Mouse (Mus musculus) adipocyte (in vitro differentiated cells): ENCODE data around the gene Ahcyl1.
"Not testable (repeated sequence)": the region's sequence is repeated elsewhere in the genome, so short reads cannot be mapped to it uniquely, and the experiment has no call there.

Source experiments
- DNase-seq: peaks from one replicate; pipeline ENCODE4 v3.0.0-alpha.2; 2016; ENCODE audit warnings: low spot score

The Ahcyl1 gene

DNA sequence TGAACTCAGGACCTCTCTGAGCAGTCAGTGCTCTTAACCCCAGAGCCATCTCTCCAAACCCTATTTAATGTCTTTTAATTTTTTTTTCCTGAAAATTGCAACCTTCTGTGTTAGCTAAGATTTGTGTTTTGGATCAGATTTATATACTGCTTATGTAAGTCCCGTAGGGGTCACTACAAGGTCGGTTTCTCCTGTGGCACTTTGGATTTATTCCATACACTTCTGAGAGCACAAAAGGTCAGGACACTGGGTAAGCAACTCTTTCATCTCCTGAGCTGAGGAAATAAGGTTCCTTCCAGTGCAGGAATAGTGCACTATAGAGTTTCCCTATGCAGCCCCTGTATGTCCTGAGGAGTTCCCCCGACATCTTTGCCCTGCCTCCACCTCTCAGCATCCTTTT lies 40.9 kb downstream of the Ahcyl1 start:
- DNase-seq: no peak

DNA sequence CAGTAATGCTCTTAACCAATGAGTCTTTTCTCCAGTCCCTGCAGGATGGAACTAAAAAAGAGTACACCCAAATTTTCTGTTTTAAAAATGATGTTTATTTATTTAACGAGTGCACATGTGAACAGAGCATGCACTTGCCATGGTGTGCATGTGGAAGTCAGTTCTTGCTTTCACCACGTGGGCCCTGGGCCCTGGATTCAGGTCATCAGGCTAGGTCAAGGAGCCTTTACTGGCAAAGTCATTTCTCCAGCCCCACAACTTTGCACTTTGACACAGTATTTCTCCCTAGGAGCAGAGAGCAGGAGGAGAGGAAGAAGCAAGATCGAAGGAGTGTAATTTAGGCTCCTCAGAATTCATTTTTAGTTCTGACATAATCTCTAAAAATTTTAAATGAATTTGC lies 41.5 kb downstream of the Ahcyl1 start:
- DNase-seq: no peak

DNA sequence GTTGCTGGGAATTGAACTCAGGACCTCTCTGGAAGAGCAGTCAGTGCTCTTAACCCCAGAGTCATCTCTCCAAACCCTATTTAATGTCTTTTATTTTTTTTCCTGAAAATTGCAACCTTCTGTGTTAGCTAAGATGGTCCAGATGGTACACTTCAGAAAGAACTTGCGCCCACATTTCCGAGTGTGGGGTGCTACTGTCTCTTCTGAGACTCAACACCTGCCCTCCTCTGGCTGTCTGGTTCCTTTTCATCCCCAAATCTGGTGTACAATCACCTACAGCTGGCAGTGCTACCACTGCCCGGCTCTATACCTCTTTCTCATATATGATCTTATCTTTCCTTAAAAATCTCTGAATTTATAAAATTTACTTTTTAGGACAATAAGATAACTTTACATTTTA lies 43.4 kb downstream of the Ahcyl1 start:
- no peak for DNase-seq

DNA sequence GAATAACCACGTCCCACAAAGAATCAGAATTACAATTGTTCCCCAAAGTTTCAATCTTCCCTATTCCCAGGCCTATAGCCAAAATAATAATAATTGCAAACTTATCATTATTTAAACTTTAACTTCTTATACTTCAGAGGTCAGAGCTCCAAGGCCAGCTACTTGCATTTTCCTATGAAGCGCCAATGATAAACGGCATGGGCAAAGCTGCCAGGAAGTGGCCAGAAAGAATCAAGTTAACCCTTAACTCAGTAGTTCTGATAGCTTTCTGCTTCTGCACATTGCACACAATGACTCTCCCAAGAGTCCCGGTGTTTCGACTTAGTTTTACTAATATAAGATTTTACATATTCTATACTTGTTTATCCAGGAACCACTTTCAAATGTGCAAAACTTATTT lies 46.1 kb downstream of the Ahcyl1 start:
- not testable (repeated sequence) for DNase-seq

DNA sequence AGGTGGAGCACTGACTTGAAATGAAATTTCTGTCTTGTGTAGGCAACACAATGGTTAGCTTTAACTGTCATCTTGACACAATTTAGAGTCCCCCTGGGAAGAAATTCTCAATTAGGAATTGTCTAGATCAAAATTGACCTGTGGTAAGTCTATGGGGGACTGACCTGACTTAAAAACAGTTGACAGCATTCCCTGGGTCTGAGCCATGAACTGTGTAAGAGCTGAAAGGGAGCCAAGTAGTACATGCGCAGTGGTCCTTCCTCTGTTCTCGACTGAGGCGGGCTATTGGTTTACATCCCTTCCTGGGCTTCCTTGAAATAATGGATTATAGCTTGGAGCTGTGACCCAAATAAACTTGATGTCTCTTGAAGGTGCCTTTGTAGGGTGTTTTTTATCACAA lies 49.4 kb downstream of the Ahcyl1 start:
- DNase-seq: no peak

DNA sequence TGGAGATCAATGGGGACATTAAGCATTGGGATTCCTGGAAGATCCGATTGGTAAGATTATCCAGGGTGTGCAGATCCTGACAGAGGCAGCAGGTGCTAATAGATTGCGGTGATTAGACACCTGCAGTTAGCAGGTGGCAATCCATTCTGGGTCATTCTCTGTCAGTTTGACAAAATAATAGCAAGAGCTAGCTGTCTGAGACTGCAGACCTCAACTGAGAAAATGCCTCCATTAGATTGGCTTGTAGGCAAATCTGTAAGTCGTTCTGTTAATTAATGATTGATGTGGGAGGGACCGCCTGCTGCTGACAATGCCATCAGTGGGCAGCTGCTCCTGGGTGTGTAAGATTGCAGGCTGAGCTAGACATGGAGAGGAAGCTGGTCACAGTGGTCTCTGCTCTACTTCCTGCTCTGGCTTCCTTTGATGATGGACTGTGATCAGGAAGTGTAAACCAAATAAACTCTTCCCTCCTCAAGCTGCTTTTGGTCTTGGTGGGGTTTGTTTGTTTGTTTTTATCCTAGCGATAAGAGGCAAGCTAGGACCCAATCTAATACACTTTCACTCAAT lies 58.7 kb downstream of the Ahcyl1 start:
- no peak for DNase-seq

DNA sequence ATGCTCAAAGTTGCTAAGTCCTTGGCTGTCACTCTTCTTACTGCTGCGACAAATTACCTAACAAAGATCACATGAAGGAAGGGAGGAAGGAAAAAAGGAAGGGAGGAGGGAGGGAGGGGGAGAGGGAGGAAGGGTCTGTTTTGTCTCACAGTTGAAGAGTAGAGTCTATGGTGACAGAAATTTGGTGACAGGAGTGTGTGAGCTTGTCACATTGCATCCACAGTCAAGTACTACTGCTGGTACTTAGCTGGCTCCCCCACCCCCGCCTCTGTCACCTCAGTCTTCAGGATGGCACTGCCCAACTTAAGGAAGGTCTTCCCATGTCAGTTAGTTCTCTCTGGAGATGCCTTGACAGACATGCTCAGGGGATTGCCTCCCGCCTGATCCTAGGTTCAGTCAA lies 60.1 kb downstream of the Ahcyl1 start:
- no peak for DNase-seq

DNA sequence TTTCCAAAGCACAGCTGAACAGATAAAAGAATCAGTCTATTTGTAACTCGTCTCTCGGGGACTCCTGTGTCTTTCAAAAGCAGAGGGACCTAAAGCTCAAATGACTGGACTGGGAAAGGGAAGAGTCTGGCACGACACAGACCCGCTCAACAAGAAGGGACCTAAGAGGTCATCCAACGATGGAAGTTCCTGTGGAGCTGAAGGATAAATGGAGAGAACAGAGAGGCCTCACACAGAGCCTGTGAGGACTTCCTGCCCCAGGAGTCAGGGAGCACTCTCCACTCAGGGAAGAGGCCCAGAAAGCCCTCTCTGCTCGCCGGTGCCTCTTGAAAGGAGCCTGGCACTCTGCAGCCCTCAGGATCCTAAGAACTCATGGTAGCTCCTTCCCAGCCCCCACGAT lies 60.5 kb downstream of the Ahcyl1 start:
- no peak for DNase-seq

DNA sequence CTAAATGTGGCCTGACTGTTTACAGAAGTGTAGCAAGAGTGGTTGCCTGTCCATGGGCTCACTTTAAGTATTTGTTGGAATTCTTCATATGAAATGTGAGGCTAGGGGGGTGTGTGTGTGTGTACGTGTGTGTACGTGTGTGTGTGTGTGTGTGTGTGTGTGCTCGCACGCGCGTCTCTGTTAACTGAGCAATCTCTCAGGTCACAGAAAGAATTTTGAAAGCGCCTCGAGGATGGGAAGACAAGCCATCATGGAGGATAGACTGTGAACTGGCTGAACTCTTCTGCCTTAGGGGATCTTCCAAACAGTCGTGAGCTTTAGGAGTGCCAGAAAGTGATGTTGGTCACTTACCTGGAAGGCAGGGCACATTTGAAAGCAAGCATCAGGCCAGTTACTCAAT lies 62.5 kb downstream of the Ahcyl1 start:
- DNase-seq: no peak

DNA sequence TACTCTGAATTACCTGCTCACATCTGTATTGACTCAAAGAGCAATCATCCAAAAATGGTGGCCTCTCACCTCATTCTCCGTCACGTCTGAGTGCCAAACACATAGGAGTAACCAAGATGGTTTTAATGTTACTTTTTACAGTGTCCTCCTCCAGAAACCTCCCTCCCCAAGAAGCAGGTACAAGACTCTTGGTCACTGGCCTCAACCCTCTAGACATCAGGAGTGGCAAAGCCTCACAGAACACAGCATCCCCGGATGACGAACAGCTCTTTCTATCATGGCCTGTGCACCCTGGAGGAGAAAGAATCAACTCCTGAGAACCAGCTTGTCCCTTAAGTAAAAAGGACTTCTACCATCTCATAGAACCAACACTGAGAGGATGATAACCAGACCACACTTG lies 63.6 kb downstream of the Ahcyl1 start:
- no peak for DNase-seq

DNA sequence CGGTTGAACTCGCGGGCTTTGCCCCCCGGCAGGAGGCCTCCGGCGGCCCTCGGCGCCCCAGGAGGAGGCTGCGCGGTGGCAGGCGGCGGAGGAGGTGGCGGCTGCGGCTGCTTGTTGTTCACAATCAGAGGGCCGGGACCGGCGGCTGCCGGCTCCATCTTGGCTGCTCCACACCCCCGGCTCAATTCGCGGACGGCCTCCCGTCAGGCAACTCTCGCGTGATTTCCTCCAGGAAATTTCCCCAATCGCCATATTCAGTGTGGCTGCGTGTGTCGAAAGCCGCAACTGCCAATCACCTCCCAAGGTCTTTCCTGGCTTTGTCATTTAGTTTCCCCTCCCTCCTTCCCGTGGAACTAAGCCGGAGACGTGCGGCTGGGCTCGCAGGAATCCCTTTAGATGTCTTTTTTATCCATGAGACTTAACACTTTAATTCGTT lies 64.8 kb downstream of the Ahcyl1 start, which contains the start of gene Strip1:
TSS of gene Strip1 (minus strand) at position 172 of the 436 bp plus-strand sequence.
- DNase-seq: peak; percentile 97

DNA sequence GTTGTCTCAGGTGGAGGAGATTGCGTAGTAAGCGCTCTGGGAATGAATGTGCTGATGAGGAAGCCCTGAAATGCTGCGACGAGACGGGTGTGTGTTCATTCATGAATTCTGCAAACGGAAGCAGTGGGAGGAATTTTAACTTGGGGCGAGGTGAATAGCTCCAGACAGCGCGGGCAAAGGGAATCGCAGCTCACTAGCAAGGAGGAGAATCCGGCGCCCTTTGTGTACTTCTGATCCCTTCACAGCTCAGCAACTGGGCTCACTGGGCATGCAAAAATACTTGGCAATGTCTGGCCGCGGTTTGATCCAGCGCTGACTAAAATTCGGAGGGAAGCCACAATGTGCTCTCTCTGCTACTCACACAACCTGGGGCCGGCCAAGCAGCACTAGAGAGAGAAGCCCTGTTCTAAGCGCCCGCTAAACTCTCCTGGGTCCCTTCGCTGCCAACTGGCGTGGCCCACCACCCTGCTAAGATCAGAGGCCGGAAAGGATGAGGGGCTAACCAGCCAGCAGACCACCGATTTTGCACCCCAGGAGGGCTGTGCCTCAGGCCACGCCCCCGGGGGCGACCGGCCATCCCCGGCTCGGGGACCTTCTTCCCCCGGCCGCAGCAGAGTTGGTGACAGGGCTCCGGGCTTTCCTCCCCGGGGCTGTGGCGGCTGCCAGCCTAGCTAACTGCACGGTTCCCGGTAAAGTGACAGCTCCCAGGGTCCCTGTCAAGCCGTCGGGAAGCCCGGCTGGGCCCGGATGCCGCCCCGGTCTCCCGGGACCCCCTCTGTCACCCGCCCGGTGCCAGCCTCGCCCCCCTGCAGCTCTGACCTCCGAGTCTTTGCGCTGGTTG lies 65.5 kb downstream of the Ahcyl1 start, which contains the start of gene Gm10961:
TSS of gene Gm10961 (plus strand) at position 641 of the 841 bp plus-strand sequence.
- DNase-seq: peak; percentile 63

DNA sequence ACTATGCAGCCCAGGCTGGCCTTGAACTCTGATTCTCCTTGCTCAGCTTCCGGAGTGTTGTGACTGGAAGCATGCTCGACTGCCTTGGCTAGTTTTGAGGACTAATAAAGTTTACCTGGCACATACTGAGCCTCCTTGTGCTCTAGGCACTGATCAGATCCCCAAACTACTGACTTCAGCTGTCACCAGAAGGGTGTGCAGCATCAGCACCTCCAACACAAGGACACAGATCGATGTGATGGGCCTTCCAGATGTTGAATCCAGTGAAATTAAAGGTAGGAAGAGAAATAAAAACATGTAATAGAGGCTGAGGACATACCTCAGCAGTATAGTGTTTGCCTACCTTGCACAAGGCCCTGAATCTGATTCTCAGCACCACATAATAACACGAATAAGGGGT lies 66.9 kb downstream of the Ahcyl1 start:
- DNase-seq: no peak

DNA sequence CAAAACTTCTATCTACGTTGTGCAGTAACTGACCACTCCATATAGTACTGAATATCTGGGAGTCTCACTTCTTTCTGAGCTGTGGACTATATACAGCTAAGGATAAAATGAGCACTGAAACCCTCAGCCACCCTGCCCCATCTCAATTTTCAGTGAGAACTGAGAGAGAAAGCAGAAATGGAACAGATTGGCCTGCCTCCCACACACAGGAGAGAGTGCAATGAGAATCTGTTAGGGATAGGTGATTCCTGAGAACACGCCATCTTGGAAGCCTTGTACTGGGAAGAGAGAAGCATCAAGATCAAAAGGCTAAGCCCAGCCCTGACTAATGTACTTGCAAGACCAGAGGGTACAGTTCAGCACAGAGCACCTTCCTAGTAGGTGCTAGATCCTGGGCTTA lies 67.8 kb downstream of the Ahcyl1 start:
- no peak for DNase-seq

DNA sequence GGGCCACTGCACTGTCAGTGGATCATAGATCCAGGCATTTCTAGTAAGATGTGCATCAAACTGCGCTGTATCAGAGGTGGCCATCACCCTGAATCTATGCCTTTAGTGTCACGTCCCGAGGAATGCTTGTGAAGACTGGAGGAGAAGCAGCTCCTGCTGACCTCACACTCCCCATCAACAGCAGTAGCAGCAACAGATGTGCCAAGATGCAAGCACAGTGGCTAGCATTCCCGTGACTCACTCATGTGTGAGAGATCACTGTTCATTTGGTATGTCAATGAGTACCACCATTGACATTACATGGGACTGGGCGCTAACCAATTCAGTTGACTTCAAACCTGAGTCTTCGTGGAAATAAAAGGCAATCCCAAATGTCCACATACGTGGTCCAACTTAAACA lies 68.7 kb downstream of the Ahcyl1 start:
- no peak for DNase-seq

DNA sequence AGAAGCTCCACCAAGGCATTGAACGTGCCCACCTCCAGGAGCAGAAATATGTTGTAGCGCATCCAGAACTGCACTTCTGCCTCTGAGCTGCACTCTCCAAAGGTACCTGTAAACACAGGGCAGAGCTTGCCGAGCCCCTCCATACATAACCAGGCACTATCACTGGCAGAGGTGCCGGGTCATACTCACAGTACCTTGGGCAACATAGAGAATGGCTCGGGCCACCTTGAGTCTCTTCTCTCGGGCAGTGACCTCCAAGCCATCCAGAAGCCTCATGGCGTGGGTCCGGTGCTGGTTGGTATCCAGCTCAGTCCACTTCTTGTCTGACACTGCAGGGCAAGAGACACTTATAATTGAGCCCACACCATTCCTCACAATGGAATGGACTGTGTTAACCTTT lies 69.6 kb downstream of the Ahcyl1 start:
- DNase-seq: no peak

DNA sequence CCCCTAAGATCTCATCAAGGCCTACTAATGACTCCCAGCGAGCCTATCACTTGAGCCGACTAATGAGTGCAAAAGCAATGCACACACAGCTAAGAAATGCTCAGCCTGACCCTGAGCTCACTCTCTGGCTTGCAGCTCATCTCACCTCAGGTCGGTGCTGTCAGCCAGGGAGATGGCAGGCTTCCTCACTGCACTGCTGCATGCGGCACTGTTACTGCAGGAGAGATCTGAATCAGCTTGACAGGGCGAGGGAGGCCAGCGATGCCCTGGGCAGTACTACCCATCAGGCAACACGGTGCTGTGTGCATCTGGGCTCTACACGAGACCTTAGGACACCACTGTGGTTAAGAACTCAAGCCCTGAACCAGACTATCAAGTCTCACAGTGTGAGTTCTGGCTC lies 70.8 kb downstream of the Ahcyl1 start:
- DNase-seq: no peak

DNA sequence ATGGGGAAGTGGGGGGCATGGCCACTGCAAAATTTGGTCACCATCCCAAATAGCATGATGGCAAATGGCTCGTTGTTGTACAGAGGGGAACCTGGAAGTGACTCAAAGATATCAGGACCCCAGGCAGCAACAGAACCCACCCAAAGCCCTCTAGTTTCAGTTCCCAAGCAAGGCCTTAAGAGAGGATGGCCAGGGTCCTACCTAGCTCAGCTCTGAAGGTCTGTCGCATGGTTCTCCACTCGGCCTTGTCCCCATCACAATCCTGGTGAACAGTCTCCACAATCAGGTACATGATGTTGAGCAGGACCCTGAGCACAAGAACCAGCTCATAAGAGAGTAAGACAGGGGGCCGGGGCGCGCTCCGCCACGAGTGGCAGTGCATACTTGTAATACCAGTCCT lies 71.9 kb downstream of the Ahcyl1 start:
- DNase-seq: no peak

DNA sequence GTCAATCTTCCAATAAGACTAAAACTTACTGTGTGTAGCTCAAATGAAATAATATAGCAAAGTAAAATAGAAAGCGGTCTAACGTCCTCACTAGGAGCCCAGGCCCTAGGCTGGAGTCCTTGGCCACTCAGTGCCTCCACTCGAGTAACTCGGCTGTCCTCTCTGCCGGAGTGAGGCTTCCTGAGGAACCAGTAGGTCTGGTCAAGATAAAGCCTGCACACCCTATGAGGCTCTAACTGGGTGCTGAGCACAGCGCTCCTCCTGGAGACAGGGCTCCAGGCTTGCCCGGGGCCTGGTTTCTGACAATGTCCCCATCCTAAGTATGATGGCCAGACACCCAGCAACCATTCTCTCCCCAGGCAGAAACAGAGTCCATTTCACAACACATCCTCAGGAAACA lies 73.8 kb downstream of the Ahcyl1 start:
- no peak for DNase-seq

DNA sequence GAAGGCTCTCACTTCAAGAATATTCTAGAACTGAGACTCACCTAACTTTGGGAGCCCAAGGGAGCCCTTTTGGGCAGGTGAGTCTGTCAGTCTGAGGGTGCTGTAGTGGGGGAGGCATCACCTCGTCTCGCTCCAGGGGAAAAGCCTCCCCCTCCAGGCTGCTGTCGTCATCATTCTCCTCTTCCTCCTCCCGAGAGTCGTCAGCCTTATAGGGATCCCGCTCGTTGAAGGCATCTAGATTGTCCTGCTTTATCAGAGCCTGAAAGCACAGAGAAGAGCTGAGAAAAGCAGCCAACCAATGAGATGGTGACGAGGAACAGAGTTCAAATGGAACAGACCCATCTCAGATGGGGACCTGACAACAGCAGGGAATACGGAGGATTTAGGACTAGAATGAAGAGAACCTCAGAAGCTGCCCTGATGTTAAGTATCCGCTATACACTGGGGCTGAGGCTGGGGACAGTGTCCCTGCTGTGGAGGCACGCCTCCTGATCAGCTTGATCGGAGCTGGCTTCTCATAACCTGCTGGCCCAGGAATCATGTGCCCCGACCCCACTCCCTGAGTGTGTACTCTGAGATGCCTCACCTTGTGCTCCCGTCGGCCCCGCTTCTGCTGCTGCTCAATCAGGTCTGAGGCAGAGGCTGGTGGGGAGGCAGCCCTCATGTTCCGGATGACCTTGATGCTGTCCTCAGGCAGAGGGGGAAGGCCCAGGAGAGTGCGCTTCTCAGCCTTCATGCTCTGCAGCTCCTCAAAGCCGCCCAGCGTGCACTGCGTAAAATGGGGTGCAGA lies 74.9 kb downstream of the Ahcyl1 start:
- DNase-seq: no peak

DNA sequence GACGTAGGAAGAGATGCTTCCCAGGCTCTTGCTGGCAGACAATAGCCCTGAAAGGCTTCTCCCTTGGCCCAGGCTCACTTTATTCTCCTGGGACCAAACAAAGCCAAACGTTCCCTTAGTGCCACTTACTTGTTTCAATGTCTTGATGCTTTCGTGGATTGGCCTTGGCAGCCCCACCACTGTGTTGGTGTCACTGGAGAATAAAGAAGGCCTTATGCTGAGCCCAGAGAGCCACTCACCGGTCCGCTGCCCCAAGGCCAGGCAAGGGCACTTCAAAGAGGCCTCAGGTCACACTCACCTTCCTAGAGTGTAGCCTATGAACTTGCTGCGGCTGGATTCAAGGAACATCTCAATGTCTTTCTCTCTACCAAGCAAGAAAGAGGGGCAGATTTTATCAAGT lies 76.4 kb downstream of the Ahcyl1 start:
- no peak for DNase-seq

DNA sequence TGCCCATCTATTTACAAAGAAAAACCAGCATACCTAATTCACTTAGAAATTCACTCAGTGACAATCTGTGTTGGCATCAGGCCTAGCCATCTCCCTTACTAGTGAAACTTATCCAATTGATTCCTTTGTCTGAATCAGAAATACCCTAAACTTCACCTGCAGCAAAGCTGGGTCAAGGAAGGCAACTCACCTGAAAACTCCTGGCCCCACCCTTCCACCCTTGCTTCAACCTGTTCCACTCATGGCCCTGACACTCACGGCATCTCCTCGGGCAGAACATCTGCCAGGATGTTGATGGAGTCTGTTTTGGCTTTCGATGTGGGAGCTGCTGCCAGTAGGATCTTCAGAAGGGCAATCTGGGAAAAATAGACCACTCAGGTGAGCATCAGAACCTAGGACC lies 78.6 kb downstream of the Ahcyl1 start:
- DNase-seq: no peak
